Mouse (Mus musculus) right cerebral cortex, postnatal 14 days (tissue): ENCODE measurements around the gene Rgs12.

Source experiments
- DNase-seq: peaks from one replicate; pipeline ENCODE4 v3.0.0; 2022

The Rgs12 gene

DNA sequence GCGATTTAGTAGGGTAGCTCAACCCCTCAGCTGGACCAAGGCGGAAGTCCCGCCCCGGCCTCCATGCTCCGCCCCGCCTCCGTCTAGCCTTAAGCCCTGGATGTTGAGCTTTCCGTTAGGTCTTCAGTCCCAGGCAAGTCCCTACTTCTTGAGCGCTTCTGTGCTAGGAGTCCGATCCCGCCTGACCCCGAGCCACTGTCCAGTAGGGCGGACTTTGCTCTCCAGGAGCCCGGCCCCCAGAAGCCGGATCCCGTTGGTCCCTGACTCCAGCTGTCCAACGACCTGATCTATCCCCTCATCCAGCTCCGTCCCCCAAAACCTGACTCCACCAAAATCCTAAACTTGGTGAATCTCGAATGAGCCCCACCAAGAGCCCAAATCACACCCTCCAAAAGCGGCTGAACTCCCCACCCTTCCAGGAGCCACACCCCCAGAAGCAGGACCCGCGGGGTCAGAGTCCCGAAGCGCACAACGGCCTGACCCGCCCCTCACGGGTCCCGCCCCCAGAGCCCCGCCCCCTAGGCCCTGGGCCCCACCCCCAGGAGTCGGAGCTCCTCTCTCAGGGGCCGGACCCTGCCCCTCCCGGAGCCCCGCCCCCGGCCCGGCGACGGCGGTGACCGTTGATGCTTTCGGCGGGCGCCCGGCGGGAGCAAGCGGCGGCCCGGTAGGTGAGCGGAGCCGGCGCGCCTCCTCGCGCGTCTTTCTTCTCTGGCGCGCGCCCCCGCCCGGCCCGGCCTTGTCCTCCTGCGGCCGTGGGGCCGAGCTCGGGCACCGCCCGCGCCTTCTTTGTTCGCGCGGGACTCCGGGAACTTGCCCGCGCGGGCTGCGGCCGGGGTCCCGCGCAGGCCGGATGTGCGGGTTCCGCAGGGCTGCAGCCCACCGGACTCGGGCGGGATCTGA lies at the start of gene Rgs12:
Rgs12 (plus strand) TSS at position 585 of the 900 bp plus-strand sequence.
- DNase-seq, result peak; percentile 46

DNA sequence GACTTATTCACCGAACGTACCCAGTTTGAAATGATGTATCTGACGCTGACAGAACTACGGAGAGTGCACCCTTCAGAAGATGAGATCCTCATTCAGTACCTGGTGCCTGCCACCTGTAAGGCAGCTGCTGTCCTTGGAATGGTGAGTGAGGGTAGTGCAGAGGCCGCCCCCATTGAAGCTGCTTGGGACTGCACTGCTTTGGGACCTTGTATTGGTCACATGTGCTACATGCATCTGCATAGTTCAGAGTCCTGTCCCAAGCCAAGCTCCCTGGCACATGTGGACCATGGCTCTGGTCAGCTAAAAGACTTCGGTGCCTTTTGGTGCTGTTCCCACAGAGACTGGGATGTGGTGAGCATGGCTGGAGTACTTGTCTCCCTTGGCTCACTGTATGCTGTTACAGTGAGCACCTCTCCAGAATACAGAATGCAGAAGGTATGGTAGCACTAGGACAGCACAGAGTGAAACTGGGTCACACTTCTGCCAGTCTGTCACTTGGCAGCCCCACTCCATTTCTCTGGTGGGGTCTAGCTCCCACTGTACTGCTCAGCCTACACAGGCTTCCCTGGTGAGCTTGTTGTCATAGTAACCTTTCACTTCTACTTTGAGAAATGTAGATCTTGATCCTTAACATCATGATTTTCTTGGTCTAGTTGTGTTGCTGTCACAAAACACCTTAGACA lies 49.3 kb upstream of the Rgs12 start:
- DNase-seq, result no peak

DNA sequence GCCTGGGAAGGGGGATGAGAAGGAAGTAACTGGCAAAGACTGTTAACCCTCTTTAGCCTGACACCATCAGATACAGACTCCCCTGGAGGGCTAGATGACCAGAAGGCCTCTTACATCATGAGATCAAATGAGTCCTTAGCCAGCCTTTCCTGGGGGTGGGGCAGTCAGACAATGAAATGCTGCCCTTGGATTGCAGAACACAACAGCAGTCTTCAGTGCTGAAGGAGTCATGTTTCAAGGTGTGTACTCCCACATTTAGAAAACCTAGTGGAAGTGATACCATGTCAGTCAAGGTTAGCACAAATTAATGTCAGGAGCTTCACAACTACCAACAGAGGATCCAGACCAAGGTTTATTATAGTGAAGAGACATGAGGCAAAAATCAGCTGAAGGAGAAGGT lies 46.9 kb upstream of the Rgs12 start:
- DNase-seq, result no peak

DNA sequence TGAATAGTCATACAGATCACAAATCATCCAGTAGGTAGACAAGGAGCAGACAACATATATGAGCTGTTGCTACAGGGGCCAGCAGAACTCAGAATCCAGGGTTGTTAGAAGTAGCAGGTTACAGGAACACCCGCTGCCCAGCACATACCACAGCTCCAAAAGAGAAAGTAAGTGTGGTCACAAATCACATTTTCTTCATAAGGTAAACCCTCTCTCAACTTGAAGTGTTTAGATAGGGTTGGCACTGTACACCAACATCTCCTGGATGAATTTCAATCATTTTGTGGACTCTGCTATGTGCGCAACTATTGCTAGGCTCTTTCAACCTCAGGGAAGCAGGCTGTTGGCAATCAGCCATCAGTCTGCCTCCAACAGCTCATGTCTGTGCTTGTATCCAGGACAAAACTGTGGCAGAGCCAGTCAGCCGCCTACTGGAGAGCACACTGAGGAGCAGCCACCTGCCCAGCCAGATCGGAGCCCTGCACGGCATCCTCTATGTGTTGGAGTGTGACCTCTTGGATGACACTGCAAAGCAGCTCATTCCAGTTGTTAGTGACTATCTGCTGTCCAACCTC lies 46.3 kb upstream of the Rgs12 start:
- DNase-seq, result peak; percentile 59

DNA sequence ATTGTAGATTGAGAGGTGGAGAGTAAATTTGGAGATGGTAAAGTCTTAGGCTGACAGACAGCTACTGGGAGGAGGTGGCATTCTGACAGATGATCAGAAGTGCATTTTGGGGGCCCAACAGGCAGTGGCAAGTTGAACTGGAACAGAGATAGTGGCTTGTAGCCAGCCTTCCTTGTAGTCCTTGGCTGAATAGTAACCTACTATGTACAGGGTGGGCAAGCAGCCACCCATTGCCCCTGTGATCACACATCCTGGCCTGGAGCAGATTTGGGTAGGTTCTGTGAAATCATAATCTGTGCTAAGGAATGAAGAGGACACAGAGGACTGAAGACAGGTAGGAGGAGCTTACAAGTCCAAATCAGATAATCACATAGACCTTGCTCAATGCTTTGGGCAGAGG lies 44.8 kb upstream of the Rgs12 start:
- DNase-seq, result no peak

DNA sequence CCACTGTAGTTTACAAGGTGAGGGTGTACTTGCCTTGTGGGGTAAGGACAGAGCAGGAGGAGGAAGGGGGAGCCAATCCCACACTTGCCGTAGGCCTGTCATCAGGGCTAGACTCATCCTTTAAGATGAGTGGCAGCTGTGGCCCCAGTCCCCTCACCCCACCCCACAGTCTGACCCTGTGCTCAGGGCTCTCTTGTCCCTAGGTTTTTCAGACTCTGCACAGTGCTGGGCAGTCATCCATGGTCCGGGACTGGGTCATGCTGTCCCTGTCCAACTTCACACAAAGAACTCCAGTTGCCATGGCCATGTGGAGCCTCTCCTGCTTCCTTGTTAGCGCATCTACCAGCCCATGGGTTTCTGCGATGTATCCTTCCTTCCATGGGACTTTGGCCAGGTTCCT lies 42.0 kb upstream of the Rgs12 start:
- DNase-seq, result no peak

DNA sequence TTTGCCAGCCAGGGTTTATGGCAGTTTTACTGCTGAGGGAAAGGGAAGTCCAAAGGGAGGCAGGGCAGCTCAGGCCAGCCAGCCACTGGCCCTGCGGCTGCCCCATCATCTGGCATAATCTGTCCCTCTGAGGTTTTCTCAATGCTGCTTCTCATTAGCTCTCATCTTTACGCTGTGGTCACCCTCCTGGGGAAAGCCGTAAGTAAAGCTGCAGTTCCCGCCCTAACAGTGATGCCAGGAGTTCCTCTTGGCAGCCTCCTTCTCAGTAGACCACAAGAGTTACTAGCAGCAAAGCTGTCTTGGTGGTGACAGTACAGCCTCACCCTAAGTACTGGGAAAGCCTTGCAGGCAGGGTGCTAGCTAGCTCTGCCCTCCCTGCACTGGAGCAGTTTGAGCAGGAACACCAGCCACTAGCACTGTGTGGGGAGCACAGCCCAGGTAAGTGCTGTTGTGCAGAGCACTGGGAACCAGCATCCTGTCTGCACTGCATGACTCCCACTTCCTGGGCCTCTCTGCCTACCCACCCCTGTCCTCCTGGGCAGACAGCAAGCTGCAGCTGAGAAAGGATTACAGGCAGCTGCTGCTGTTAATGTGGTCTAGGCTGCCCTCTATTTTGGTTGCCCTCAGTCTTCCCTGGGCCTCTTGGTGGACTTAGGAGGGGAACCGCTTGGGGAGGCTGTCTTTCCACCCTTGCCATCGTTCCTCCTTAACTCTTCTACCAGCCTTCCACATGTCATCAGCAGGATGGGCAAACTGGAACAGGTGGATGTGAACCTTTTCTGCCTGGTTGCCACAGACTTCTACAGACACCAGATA lies 41.1 kb upstream of the Rgs12 start, which contains the start of gene Msantd1:
Msantd1 (plus strand) TSS at position 103 of the 816 bp plus-strand sequence.
- DNase-seq, result no peak

DNA sequence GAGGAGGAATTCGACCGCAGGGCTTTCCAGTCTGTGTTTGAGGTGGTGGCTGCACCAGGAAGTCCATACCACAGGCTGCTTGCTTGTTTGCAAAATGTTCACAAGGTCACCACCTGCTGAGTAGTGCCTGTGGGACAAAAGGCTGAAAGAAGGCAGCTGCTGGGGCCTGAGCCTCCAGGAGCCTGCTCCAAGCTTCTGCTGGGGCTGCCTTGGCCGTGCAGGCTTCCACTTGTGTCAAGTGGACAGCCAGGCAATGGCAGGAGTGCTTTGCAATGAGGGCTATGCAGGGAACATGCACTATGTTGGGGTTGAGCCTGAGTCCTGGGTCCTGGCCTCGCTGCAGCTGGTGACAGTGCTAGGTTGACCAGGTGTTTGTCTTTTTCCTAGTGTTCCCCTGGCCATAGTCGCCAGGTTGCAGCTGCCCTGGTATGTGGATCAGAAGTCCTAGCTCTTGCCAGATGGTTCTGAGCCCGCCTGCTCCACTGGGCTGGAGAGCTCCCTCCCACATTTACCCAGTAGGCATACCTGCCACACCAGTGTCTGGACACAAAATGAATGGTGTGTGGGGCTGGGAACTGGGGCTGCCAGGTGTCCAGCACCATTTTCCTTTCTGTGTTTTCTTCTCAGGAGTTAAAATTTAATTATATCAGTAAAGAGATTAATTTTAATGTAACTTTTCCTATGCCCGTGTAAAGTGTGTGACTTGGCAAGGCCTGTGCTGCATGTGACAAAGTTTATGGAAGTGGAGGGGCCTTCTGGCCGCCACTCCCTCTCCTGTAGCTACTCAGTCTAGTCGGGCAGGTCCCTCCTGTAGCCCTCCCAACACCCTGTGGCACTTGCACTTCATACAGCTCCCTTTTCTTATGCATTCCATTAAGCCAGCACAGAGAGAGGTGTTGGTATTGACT lies 40.3 kb upstream of the Rgs12 start:
- no peak for DNase-seq

DNA sequence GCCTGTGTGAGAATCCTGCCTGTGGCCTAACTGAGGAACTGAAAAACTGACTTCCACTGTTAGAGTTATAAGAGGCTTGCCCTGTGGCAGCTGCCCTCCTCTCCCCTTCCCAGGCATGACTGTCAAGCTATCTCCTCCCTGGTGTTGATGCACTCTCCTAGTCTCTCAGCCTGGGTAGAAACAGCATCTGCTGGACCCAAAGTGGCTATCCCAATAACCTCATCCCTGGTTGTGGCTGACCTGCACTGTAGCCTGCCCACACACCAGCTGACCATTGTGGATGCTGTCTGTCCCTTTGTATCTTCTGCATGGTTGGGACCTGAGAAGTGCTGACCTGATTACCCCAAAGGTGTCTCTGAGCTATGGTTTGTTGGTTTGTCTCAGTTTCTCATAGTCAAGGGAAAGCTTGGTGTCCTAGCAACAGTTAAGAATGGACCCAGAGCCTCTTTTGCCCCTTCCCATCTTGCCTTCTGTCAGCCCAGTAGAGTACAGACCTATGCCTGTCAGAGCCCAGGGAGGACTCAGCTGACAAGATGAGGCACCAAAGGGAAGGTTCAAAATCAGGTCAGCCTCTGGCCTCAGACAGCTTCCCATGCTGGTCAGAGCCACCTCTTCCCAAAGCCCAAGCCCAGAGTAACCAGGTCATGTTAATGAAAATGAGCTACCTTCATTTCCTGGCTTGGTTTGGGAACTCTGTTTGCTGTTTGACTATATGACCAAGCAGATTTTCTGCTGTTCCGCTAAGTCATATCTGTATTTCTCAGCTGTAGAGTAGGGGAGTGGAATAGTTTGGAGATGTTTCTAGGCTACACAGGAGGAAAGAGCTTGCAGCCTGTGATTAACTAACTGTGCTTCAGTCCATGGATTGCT lies 39.4 kb upstream of the Rgs12 start:
- DNase-seq, result no peak

DNA sequence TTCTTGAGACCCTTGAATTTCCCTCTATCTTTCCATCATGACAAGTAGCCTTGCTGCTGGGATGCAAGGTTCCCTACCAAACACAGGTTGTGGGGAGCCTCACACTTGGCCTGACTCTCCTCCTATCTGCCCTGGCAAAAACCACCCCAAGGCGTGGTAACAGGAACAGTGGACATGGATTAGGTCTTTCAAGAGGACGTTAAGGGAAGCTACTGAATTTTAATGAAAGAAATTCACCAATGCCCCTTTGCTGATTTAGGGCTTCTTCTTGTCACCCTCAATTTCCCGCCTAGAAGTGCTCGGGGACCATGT lies 38.8 kb upstream of the Rgs12 start:
- DNase-seq, result no peak

DNA sequence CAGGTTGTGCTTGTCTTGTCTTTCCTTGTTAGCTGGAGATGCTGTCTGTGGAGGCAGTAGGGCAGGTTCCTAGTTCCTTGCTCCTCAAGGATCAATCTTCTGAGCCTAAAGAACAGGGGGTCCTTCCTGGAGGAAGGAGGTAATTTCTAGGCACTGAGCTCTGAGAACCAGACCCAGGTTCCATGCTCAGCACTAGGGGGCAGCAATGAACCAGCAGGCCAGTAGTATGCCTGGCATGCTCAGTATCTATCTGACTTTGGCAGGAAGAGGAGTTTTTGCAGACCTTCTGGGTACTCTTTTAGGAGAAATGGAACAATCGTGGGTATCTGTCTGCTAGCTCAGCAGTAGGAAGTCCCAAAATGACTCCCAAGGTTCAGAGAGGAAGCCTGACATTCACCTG lies 33.4 kb upstream of the Rgs12 start:
- DNase-seq, result peak; percentile 86

DNA sequence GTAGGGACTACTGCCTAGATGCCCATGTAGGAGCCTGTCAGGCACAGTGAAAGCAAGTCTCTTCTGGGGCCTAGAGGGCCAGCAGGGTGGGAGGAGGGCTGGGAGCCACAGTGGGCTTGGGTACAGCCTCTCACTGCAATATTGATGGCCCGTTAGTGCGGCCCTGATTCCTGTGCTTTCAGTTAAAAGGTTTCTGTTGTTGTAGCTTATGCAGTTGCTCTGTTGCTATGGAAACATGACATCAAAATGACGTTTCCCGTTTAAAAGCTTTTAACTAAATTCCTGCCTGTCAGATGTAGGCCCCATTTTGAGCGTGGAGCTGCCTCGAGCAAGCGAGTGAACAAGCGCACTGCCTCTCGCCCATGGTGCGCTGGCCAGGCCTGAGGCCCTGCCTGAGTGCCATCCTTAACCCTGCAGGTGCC lies 32.0 kb upstream of the Rgs12 start:
- DNase-seq, result no peak

DNA sequence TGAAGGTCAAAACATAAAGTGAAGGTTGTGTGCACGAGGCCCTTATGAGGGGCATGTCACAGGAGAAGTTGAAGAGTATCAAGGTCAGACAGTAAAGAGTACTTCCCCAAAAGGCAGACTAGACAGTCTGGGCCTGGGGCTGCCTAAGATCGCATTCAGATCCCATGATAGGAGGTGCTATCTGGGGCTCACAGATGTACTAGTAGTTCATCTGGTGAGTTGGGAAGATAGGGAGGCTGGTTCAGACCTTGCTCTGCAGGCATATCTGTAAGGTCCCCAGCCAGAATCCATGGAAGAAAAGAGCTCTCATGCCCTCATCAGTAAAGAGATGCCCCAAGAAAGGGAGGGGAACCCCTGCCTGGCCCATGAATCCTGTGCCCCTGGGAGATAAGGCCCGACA lies 30.5 kb upstream of the Rgs12 start:
- DNase-seq, result no peak

DNA sequence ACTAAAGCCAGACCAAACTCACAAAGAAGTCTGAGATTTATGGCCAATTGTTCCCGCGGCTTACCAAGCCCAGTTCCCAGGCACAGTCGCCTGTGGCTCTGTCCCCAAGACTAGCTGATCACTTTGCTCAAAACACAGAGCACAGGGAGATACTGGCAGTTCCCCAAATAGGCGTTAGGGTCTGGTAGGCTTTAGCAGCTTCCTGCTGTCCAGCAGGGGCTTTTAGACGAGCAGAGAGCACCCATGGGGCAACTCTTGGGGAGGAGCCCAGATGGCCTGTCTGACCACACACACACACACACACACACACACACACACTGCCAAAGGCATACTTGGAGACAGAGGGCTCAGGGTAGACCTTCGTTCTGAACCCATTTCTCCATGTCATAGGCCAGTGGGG lies 26.7 kb upstream of the Rgs12 start:
- DNase-seq, result no peak

DNA sequence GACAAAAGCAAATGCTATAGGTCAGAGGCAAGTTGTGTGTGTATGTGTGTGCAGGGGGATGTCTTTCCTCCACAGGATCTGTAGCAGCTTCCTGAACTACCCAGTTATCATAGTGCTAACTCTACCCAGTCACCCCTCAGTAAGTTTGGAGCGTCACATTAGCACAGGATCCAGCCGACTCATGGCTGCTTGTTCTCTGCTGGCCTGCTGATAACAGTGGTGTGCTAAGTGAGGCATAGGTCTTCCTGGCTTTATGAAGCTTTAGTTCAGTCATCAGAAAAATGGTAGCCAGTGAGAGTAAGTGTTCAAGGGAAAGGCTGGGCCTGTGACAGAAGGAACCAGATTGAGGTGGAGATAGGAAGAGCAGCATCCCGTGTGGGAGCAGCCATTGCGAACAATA lies 25.3 kb upstream of the Rgs12 start:
- no peak for DNase-seq

DNA sequence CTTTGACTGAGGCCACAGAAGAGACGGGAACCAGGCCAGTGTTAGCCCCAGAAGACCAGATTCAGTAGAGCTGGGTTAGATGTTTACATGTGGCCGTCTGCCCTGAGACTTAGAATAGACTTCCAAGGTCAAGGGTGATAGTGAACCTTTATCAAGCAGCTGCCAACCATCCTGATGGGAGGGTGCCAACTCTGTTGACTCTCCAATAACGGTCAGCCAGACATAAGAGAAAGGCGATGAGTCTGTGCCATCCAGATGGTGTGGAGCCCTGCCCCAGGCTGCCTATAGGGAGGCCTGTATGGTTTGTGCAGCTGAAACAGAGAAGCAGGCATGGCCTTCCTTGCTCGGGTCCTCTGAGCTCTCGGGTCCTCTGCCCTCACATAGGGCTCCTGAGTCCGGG lies 24.7 kb upstream of the Rgs12 start:
- no peak for DNase-seq

DNA sequence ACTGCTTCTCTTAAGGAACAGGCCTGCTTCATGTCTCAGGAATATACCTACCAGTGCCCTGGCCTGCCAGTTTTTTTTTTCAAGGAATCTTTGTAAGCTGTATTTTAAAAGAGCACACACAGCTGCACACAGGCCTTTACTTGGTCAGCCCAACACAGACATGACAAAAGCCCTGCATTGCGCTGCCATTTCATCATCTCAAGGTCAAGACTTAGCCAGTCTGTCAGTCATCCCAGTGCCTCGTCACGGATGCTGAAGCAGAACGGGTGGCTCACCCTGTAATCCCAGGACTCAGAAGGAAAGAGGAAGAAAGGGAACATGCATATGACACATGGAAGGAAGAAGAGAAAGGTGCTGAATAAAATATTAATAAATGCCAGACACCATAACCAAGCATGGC lies 21.6 kb upstream of the Rgs12 start:
- no peak for DNase-seq

DNA sequence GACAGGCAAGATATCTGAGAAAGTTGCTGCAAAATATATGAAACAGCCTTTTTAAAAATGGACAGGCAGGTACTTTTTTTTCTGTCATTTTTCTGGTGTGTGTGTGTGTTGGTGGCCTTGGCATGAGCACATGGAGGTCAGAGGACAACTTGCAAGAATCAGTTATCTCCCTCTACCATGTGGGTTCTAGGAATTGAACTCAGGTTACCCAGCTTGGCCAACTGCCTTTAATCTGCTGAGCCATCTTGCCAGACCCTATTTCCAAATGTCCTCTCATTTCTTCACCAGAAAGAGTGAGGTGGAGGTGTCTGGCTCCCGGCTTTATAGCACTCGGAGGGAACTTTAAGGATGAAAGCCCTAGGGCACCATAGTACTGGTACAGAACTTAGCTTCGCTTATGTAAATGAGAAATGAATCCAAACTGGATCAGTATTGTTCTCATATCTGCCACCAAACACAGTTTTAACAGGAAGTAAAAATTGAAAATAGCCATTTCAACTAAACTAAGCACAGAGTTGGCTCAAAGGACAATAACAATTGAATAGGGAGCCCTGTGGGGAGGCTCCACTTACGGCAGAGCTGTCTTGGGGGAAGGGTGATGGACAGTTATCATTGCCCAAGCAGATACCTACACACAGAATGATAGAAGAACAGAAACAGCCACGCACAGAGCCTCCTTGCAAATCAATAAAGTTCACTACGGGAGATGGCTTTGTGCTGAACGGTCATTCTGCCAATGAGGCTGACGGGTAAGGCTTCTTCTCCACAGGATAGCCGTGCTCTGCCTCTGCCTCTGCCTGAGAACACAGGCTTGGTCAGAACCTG lies 18.9 kb upstream of the Rgs12 start:
- DNase-seq, result no peak

DNA sequence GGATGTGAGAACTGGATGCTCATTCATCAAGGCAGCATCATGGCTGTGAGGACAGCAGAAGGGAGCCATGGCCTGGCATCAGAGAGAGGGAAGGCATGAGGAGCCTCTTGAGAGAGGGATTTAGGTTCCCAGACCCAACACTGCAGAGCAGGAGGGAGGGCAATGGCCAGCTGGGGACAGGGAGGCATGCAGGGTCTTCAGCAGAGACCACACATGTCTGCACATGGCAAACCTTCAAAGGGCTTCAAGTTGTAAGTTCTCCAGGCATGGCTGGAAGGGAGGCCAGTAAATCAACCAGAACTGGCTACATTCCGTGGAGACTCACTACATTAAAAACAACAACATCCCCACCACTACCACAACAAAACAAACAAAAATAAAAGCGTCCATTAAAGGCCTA lies 18.2 kb upstream of the Rgs12 start:
- DNase-seq, result no peak
